Mouse (Mus musculus): ENCODE data around the gene Fxn.

Gene Fxn

DNA sequence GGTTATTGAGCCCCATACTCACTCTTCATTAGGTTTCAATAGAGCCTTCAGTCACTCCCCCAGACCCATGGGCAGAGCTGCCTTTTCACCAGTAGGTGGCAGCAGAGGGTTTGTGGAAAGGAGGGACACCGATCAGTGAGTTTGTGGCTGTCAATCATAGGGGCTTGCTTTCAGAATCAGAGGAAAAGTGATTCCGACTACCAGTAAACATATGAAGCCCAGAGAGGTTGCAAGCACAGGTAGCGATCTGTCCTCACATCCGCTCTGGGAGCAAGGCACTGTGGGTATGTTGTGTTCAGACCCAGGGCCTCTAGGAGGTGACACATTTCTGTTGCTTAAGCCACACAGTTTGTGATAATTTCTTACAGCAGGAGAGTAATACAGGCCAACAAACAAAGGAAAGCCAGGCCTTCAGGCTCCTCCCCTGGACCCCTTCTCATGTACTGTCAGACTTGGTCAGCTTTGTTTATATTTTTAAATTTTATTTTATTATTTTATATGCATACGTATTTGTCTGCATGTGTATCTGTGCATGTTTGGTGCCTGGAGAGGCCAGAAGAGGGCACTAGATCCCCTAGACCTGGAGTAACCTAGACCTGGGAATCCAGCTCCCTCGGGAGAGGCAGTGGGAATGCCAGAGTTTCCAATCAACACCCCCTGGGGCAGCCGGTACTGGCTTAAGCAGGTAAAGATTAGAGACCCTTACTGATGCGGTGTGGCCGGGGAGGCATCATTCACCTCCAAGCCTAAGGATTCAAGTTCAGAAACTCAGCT is 20.8 kb upstream of the Fxn start:
- peak; percentile 66 for DNase-seq (ENCODE audit: low read depth, low spot score)

DNA sequence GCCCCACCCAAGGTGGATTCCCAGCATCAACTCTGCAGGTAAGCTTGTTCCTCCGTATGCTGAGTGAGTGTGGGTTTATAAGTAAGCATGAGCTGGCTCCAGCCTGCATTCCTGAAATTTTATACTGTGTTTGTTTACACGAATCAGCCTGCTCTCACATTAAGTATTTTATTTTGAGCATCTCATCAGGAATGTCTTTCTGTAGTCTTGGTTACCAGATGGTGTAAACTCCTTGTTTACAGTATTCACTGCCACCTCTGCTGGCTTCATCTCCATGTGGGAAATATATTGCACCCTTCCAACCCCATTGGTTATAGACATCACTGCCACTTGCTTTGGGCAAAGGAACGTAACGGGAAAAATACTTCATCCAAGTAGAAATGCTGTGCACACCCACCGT is 13.1 kb upstream of the Fxn start:
- DNase-seq (ENCODE audit: low read depth, low spot score) = no peak

- peak; percentile 26 for DNase-seq (ENCODE audit: low read depth, low spot score)
Measured at GRCm38 (mm10) chr19:24284187-24284586, 3.8 kb upstream of the Fxn start.

DNA sequence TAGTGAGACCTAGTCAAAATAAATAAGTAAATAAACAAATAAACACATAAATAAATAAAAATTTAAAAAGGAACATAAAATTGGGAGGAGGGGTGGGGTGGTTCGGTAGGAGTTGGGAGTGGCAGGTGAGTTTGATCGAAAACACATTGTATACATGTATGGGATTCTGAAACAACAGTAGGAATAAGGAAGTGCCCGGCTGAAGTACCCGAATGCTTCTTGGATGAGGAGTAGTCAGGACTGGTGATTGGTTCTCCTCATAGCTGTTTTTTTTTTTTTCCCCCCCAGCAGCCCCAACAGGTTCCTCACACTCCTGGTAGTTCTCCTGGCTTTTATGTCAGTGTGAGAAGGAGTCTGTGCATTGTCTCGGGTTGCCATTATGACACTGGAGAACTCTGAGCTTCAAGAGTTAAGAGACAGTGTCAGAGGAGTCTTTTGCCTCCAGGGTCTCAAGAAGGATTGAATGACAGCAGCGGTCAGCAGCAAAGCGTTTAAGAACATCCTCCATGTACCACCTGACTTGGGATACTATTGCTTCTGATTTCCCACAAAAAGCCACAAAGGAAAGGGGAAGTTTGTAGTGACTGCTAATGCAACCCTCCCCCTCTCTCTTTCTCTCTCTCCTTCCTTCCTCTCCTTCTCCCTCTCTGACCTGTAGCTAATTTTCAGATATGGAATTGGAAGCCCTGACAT is 1.0 kb upstream of the Fxn start:
- no peak for DNase-seq (ENCODE audit: low read depth, low spot score)

DNA sequence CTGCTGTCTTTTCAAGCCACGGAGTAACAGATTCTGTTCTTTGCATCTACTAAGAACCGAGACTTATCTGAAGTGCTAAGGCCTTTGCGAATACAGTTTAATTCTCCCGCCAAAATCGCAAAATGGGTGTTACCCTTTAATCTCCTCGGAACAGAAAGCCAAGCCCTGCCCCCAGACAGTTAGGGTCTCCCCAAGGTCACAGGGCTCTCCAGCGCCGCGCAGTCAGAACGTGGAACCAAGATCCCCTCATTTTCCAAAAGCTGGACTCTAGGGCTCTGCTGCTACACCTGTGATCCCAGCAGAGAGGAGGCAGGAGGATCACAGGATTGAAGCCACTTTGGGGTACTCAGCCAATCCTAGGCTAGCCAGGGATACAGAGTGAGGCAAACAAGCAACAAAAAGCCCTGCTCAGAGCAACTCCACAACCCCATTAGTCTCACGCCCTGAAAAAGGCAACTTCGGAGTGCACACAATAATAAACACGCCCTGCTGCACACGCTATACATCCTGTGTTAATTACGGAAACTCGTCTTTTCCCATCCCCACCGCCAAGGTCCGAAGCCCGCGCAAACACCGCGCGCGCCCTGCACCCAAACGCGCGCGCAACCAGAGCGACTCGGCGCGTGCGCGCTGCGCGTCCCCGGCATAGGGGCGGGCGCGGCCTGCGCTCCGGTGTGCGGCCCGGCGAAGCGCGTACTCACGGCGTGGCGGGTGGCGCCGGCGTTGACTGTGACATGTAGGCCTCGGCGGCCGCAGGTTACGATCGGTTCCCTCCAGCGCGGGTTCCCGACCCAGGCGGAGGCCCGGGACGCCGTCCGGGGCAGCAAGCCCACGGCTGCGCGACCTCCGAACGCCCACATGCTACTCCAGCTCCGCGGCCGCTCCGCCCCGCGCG is 452 bp downstream of the Fxn start:
- DNase-seq (ENCODE audit: low read depth, low spot score) = peak; percentile 56

- no peak for DNase-seq (ENCODE audit: low read depth, low spot score)
Measured at GRCm38 (mm10) chr19:24278859-24279258, 1.5 kb downstream of the Fxn start.

DNA sequence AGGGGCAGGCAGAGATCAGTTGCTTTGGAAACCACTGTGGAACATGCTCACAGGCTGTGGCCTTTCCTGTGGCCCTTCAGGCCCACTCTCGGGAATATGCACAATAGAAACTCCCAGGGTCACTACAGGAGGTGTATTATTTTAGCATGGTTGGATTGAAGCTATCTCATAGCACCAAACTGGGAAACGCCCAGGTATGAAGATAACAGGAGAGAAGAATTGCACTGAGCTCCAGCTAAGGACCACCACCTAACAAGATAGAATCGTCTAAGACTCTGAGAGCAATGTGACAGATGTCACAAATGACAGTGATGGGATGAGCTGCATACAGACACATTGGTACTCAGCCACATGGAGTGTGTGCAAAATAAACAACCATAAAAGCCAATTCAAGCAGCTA is 6.1 kb downstream of the Fxn start:
- DNase-seq (ENCODE audit: low read depth, low spot score) = no peak

DNA sequence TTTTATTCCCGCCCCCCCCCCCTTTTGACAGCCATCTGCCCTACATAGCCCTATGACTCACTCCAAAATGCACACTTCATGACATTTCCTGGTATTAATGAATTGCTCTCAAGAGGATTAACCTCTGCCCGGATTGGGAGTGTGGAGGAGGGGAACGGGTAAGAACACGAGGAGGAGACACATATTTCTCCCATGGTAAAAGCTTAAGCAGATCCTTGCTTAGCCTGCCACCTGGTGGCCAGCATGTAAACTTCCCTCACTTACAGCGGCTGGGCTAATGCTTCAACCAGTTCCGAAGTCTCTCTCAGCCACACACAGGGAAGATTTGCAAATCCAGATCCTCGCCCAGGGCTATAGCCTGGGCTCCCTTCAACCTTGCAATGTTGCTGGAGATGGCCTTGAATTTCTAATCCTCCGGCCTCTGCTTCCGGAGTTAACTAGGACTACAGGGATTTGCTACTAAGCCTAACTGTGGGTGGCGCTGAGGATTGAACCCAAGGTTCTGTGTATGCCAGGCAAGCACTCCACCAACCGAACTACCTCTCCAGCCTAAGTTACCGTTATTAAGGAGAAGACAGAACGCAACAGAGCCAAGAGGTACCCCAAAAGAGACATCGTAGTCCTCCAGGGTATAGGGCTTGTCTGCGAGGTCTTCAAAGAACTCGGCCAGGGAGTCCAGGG is 8.5 kb downstream of the Fxn start:
- DNase-seq (ENCODE audit: low read depth, low spot score) = peak; percentile 68

DNA sequence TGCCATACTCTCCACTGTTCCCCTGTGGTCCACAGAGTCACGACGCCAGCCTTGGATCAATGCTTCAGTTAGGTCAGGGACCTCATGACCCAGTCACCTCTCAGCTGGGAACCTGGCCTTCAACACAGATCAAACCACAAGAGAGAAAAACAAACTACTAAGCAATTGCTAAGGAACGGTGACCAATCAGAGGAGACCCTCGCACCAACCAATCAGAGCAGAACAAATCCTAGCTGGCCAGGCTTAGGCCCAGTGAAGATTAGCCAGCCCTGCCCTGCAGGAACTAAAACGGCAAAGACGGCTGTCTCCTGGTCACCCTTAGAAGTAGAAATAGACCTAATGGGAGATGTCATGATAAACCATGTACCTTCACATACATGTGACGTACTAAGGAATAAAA is 9.1 kb downstream of the Fxn start:
- no peak for DNase-seq (ENCODE audit: low read depth, low spot score)

GRCm38 (mm10) chr19:24268531-24268930 is 11.9 kb downstream of the Fxn start:
- DNase-seq (ENCODE audit: low read depth, low spot score) = no peak

DNA sequence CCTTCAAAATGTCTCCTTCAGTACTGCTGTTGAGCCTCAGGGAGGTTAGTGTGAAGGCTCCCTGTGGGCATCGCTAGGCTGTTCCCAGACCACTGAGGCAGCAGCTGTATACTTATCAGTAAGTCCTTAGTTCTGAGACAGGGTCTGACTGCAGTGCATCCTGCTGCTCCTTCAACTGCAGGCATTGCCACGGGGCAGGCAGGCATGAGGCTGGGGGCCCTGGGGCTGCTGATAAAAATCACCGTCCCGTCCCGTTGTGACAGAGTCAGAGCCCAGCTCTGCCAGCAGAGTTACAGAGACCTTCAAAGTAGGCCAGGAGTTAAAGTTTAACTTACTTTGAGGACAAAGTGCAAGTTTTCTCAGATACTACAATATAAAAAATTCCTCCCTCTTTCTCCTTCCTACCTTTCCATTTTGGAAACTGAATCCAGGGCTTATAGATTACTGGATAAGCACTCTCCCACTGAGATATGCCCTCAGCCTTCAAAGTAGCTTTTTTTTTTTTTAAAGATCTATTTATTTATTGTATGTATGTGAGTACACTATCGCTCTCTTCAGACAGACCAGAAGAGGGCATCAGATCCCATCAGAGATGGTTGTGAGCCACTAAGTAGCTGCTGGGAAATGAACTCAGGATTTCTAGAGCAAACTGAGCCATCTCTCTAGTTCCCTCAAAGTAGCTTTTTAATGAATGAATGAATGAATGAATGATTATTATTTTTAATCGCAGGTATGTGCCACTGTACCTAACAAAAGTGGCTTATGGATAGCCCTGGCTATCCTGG is 14.2 kb downstream of the Fxn start:
- DNase-seq (ENCODE audit: low read depth, low spot score) = no peak

DNA sequence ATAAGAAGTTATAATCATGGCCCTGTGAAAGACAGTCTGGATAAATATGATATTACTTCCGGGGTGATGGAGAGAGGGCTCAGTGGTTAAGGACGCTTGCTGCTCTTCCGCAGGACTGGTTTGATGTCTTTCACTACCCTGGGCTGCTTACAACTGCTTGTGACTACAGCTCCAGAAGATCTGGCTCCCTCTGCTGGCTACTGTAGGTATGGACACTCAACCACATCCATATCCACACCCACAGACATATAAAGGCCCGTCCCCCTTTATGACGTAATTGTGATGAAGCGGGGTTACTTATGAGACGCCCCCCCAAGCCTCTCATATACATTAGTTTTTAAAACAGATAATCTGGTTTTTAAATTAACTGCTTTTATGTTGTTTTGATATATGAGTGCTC is 15.4 kb downstream of the Fxn start:
- DNase-seq (ENCODE audit: low read depth, low spot score) = peak; percentile 77

GRCm38 (mm10) chr19:24262736-24263135 is 17.7 kb downstream of the Fxn start:
- no peak for DNase-seq (ENCODE audit: low read depth, low spot score)

GRCm38 (mm10) chr19:24259390-24260351 is 20.7 kb downstream of the Fxn start:
- no peak for DNase-seq (ENCODE audit: low read depth, low spot score)

GRCm38 (mm10) chr19:24258368-24258767 is 22.0 kb downstream of the Fxn start:
- no peak for DNase-seq (ENCODE audit: low read depth, low spot score)

- DNase-seq (ENCODE audit: low read depth, low spot score) = no peak
Measured at GRCm38 (mm10) chr19:24257962-24258361, 22.4 kb downstream of the Fxn start.

- no peak for DNase-seq (ENCODE audit: low read depth, low spot score)
Measured at GRCm38 (mm10) chr19:24253657-24254260, 26.6 kb downstream of the Fxn start.

DNA sequence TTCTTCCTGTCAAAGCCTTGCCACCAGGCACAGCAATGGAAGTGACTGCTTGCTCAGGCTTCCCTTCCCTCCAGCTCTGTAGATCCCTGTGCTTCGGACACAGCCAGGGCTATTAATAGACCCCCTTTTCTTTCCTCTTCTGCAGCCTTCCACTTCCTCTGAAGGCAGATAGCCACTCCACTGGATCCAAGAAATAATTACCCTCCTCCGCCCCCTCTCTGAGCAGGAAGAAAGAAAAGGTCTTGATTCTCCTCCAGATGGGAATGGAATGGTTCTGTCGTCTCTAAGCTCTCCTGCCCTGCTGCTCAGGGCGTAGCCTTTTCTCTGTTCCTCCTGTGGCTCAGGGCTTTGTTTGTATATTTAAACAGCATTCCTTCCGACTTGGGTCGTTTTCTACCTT is 28.5 kb downstream of the Fxn start:
- no peak for DNase-seq (ENCODE audit: low read depth, low spot score)

- DNase-seq (ENCODE audit: low read depth, low spot score) = no peak
Measured at GRCm38 (mm10) chr19:24243340-24243739, 37.1 kb downstream of the Fxn start.

All from WW6 (cell line).